Mouse (Mus musculus) adrenal gland, postnatal 36 days (tissue): Measurements from ENCODE around the gene Cacng1. TPM values are rescaled to one million over a fixed set of nuclear protein-coding genes. Genes with fewer than 3 reads are reported as not detected.

Source experiments
- DNase-seq, 2 experiments: peaks; one replicate each; pipeline ENCODE4 v3.0.0; 2021; ENCODE audit warnings: mixed read lengths in 1 of 2
- long read RNA-seq, 2 experiments: library from polyadenylated mRNA; stranded (forward); transcript quantifications; one replicate each; pipeline ENCODE4 v2.0.0; 2021; ENCODE audit warnings: borderline sequencing depth in 2 of 2
- total RNA-seq, 2 experiments: library from RNA; stranded (reverse); gene quantifications; 2 replicates each; pipeline ENCODE4 v1.2.3; 2021

Cacng1 gene
- under 1 TPM; 0.23 to 0.50 TPM for total RNA-seq
- long read RNA-seq, experiment 1 = 0 reads
- long read RNA-seq, experiment 2 = 0 reads

DNA sequence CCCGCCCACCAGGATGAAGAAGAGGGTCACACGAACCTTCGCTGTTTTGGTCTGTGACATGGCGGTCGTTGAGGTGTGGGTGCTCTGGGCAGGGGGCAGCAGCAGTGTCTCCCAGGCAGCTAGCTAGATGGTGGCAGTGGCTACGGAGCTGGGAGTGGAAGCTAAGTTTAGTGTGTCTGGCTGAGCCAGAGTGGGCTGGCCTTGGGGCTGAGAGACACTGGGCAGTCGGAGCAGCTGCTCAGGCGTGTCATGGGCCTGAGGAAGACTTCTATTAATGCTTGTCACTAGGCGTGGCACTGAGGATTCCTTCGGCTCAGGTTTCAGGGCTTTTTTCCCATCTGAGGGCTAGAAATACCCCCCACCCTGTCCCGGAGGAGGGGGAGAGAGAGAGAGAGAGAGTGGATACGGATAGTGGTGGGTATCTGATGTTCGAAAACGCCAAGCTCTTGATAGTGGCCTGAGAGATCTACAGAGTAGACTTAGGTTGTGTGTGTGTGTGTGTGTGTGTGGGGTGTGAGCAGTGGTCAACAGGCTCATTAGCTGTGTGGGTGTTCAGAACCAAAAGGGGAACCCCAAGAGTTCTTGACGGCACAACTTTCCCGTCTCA is at the start of gene Cacng1:
Cacng1 (minus strand) TSS at position 191 of the 607 bp plus-strand sequence.
- DNase-seq = no peak

DNA sequence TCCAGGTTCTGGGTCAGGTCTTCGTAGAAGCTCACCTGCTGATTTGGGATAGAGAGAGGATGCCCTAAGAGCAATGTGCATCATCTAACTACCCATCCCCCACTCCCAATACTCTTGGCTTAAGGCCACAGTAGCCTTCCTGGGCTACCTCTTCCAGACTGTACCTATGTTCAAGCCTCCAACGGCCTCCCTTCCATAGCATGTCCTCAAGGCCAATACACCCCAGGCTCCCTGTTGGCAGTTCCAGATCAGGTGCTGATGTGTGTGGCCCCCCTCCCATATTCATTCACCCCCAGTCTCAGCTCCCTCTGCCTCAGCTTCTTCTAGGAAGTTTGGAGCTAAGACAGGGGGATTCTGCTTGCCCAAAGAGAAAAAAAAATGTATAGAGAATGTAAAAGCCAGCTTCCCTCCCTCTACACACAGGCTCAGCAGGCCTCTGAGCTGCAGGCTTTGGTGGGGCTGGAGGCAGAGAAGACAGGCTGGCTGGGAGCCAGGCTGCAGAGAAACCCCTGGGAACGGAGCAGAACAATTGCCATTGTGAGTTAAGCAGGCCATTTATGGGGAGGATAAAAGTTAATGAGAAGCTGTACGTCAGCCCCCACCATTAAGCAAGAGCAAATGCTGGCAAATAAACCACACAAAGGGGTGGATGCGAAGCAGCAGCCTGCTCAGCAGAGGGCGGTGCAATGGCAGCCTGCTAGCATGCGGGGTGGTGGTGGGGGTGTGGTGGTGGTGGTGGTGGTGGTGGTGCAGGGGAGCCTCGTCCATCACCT is 46.6 kb upstream of the Cacng1 start:
- no peak for DNase-seq

DNA sequence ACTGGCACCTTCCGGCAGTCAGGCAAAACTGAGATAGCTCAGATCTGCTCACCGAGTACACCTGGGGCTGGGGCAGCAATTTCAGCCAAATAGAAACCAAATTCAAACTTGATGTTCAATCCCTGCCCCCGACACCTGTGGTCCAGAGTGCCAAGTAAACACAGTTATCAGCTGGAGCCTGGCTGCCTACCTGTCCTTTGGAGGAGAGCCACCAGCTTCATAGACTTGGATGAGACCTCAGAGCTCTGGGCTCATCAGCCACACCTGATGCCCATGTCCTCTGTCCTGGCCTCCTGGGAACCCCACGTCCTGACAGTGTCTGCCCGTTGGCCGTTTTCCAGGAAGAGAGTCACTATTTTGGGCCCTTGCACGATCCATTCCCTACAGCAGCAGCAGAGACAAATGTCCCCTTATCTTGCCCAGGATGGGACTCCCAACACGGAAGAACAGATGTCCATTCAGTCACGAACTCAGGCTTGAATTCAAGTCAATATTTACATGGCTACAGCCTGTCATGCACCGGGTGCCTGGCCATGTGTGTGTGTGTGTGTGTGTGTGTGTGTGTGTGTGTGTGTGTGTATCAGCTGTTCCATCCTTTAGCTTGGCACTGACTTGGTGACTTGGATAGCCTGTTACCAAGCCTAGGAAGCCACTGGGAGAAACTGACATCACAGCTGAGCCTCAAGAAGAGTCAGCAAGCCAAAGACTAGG is 45.6 kb upstream of the Cacng1 start:
- no peak for DNase-seq

DNA sequence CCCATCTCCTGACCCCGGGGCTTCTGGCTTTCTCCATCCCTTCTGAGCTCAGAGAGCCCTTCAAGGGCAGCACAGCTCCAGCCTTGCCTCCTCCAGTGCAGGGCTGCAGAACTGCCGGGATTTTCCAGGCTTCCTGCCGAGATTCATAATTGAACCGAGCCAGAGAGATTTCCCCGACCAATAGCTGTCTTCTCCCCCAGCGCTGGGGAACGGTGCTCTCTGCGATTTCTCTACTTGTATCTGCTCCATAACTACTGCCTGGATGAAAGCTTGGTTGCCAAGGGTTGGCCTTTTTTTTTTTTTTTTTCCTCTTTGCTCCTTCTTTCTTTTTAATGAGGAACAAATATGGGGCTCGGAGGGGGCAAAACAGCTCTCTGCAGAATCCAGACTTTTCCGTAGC is 43.7 kb upstream of the Cacng1 start:
- DNase-seq = no peak

DNA sequence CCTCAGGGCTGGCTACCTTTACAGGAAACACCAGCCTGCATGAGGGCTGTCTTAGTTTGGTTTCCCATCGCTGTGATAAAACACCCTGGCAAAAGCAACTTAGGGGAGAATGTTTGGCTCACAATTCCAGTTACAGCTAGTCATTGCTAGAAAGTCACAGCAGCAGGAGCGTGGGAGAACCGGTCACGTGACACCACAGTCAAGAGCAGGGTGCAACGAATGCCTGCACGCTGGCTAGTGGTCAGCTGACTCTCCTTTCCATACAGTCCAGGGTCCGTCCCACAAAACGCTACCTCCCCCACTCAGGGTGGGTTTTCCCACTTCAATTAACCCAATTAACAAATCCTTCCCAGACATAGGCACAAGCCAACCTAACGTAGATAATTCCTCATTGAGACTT is 43.2 kb upstream of the Cacng1 start:
- DNase-seq = no peak

DNA sequence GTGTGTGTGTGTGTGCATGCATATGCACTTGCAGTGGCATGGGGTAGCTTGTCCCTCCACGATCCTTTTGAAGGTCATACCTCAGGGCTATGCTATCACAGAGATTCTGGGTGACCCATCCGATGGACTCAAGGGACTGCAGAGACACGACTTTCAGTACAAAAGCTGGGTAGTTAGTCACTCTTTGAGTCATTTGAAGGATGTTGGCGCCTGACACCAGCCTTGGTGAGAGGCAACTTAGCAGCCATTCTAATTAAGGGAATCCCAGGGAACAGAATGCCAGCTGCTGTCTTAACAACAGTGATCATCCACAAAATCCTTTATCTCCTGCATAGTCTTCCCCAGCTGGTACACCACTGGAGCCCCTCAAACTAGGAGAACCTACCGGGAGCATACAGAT is 32.8 kb upstream of the Cacng1 start:
- no peak for DNase-seq

DNA sequence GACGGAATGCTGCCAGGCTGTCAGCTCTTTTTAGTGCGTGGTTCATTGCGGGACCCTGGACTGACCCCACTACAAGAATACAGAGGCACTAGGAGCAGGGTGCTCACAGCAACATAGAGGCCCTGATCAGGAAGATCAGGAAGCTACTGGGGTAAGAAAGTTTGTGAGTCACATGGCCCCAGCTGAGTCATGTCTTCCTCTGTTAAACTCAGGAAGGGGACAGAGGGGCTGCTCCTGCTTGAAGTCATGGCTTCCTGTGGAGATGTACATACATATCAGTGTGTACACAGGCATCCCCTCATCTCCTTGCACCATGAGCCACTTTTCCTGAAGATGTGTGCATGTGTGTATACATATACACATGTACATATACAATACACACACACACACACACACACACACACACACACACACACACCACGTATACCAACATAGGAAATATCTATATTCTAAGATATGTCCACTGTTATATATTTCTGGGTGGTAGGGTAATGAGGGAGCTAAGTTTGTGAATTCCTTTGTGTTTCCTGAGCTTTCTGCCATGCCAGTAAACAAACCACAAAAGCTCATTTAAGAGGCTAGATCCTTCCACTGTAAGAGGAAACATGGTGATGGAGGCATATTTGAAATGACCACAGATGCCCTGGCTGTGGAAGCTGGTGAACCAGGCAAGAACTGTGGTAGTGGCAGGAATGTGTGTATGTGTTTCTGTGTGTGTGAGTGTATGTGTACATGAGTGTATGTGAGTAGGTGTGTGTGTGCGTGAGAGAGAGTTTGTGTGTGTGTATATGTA is 32.1 kb upstream of the Cacng1 start:
- DNase-seq = no peak

DNA sequence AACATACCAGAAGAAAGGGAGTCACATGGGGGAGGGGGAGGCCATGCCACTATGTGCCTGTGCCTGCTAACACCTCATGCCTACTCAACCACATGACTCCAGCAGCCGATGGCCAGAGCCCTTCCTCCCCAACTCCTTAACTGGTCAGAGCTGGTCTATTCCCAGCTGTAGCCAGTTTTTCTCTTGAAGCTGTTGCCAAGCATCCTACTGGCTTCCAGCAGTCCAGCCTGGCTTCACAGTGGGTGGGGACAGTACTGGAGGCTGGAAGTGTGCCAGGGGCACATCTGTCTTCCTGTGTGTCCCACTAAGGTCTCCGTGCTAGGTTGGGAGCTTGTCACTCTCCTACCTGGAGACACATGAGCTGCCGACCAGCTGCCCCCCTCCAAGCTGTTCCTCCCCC is 26.8 kb upstream of the Cacng1 start:
- no peak for DNase-seq

DNA sequence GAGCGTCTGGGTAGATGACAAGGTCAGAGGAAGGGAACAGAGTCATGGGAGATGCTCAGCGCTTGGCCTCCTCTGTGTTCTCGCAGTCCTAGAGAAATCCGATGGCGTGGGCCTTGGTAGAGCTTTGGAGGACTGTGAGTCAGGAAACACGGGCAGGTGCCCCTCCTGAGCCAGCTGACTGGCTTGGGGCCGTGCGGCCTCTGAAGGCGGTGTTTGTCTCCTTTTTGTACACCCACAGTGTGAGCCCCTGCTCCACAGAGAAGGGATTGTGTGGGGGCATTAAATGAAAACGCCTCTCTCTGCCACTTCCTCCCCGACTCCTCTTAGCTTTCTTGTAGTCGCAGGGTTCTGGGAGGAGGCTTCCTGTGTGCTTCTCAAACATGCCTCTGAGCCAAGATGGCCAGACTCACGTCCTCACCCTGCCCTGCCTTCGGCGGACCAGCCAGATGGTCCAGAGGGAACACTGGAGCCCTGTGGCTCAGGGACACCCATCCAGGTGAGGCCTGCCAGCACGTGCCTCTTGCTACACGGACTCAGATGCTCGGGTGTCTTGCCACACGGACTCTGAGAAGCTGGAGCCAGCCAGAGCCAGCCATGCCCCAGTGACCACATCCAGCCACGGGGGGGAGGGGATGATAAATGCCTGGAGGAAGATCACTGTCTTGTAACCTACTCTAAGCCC is 22.2 kb upstream of the Cacng1 start:
- no peak for DNase-seq

DNA sequence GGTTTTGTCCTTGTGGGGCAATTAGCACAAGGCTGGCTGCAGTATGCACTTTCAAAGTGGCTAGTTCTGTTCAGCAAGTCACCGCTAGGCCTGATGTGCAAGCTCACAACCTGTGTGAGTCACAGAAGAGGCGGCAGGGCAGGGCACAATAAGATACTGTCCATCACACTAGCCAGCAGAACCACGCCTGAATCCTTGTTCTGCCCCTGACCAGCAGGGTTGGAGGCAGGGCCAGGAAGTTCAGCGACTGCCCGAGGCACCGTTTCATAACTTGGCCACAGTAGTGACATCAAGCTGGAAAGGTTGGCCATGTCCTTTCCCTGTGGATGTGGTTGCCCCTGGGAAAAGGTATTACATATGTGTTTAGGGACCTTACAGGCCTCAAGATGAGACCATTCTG is 21.6 kb upstream of the Cacng1 start:
- DNase-seq = peak in 1 of 2 experiments; percentile 20

DNA sequence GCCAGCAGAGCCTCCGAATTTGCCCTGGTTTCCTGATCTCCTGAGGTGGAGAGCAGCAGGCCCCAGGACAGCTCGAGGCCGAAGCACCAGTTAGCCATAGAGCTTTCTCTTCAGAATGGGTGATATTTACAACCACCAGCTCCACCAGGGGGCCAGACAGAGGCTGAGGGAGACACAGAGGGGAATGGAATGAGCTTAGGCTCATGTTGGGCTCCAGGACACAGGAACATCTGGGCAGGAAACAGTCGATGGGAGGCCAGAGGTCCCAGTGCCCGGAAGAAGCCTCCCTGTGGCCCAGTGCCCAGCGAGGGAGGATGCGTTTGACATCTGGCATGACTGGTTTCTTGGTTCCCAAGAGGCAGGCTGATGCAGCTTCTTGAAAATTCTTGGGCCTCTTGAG is 17.8 kb upstream of the Cacng1 start:
- DNase-seq = peak; percentile 33 to 48

DNA sequence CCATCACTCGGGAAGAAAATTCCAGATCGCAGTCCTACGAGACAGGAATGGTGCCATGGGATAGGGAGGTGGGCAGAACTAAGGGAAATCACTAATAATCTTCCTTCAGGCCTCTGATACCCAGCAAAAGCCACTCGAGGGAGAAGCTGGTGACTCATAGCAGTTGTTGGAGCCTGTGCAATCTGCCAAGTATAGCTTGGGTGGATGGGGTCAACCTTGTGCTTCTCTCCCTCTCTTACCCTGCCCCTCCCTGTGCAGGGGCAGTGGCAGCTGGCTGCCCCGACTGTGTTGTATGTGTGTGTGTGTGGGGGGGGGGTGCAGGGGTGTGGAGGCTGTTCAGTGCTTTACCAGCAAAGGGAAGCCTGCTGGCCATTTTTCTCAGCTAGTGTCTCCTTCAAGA is 15.2 kb upstream of the Cacng1 start:
- DNase-seq = peak; percentile 17 to 44

DNA sequence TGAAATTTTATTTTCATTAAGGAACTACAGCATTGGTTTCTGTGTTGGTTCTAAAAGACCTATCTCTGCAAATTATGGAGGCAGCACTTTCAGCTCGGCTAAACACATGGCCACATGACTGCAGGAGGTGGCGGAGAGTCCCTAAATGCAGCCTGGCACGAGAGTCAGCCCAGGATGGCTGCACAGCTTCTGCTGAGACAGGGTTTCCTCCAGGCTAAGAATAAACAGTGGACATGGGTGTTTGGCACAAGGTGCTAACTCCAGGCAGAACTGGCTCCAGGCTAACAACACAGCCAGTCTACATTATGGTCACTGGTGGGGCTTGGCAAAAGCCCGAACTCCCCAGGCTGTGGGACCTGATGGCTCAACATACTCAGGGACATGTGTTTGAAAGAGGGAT is 14.6 kb upstream of the Cacng1 start:
- no peak for DNase-seq

DNA sequence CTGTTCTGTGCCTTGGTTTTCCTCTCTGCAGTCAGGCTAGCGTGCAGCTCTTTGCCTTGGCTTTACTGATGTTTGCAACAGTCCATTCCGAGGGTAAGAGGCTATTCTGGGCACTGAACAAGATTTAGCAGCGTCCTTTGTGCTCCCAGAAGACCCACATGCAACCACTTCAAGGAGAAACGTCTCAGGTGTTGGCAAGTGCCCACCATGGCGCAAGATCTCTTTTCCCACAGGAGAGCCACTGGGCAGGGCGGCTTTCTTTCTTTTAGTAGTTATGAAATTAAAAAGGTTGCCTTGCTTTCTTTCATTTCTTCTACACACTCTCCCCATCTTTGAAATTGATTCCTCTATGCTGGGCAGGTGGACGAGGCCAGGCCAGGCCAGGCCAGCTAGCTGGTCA is 12.8 kb upstream of the Cacng1 start:
- peak in 1 of 2 experiments; percentile 23 for DNase-seq

DNA sequence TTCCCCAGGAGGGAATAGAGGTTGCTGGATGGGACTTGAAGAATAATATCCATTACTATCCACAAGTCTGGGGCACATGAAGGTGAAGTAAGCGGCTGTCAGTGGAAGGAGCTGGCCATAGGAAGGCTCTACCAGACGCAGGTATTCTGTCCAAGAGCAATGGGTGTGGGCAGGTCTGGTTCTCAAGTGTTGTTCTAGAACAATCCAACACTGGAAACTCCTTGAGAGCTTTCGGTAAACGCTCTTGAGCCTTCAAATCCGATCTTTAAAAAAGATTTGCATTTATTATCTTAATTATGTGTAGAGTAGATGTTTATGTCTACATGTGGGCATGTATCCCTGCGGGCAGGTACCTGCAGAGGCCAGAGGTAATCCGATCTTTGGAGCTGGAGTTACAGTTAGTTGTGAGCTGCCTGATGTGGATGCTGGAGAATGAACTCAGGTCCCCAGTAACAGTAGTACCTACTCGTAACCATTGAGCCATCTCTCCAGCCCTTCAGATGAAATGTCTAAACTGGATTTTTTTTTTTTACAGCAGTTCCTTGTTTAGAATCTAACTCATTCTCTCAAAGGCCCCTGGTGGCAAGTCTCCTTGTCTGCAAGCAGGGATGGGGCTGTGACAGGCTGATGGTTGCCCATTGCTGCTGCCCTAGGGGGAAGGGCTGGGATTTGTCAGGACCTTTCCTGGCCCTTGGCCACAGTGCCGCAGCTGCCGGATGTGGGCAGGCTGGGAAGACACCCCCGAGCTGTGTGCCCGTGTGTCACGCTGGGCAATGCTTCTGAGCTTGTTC is 11.9 kb upstream of the Cacng1 start:
- no peak for DNase-seq

DNA sequence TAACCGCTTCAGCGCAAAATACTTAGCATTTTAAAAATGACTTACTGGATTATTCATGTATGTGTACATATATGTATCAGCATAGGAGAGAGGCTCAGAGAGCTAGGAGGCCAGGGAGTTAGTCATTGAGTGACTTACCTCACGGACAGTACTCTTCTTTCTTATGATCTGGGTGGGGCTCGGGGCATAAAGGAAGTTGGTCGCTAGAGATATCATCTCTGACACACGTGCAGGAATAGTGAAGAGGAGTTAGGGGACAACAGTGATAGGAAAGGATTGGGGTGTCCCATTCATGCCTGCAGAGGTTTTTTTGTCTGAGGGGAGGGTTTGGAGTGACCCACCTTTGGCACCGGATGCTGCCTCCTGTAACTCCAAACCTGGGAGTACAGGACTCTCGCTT is 8.3 kb upstream of the Cacng1 start:
- DNase-seq = no peak

DNA sequence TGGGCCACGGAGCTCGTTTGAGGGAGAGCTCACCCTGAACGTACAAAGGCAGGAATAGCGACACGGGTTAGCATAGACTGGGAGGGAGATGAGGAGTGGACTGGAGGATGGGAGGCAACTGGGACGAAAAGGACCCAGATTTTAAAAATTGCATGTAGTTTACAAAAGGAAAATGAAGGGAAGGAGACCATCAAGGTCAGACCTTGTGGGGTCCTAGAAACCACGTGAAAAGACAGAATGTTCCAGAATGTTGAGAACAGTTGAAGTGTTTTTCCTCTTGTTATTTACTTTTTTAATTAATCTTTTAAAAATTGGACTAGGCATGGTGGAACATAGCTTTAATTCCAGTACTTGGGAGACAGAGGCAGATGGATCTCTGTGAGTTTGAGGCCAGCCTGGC is 4.7 kb upstream of the Cacng1 start:
- no peak for DNase-seq

DNA sequence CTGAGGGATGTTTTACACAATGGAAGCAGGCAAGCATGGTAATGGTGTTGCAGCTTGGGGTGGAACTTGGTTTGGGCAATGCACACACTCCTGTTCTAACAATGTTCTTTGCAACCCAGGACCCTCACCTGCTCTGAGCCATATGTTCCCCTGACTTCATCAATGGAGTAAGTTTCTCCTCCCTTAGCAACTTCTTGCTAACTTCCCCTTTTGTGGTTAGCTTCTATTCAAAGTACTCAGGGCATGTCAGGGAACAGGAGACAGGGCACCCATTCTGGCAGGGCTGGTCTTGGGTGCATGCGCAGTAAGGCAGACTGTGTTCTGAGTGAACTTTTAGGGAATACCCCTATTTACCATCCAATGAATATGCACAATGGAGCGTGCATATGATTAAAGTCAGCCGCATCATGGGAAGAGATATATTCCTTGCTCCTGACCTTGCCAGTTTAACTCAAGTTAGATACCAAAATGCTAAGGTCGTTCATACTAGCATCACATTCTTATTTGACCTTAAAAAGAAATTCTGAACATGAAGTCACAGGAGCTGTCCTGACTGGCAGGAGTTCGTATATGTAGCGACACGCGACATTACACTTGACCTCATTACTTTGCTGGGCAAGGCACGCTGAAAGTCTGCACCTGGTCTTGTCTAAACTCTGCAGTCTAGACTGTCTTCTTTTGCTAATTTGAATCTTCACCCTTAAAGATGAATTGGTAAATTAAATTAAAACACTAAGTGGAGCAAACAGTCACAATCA is 4.1 kb upstream of the Cacng1 start:
- DNase-seq = no peak

DNA sequence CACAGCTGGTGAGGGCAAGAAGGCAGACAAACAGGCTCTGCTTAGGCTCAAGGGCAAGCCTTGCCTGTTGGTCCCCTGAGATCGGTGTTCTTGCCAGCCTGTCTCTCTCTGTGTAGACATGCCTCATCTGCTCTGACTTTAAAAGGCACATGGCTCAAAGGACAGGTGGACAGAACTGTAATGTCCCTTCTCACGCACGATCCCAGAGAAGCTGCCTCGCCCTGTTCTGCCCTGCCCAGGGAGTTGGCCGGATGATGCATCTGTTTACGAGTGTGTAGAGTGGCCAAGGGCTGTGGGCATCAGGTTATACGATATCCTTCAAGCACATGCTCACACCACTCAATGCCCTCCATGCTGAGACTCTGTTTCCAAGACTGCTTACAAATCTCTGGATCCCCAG is 2.0 kb downstream of the Cacng1 start:
- DNase-seq = no peak

DNA sequence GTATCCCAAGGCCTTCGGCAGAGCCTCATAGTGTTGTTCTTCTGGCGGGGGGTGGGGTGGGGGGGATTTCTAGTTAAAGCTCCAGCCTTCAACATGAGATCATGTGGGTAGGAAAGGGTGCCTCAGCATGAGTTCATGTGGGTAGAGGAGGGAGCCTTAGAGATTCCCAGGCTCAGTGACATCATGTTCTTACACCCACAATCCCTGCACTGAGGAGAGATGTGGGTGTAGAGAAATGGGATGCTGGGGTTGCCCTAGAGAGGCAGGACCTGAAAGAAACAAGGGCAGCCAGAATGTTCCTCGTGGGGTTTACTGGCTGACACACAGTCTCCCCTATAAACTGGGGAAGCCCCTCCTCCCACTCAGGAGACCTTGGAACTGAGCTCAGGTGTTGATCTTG is 5.9 kb downstream of the Cacng1 start:
- no peak for DNase-seq
